Mouse (Mus musculus) embryonic facial prominence, embryonic 14.5 days (tissue): ENCODE results near the gene BC025446. TPM values are rescaled to one million over a fixed set of nuclear protein-coding genes. Genes with fewer than 3 reads are reported as not detected.
"Not testable (repeated sequence)": the region's sequence is repeated elsewhere in the genome, so short reads cannot be mapped to it uniquely, and the experiment has no call there.

Source experiments
- ATAC-seq: fragments of 200-750 bp; cut with Nextera tagmentation; 2 replicates; pipeline ENCODE4 v1.8.0; 2017; ENCODE audit warnings: low read depth, moderate number of reproducible peaks, moderate TSS enrichment
- DNase-seq: peaks from one replicate; pipeline ENCODE4 v3.0.0-alpha.2; 2015; ENCODE audit warnings: low spot score
- H3K27ac ChIP-seq: fragments of 300-500 bp; sonication (generic); replicated peaks from 2 replicates; pipeline ENCODE4 v1.5.1; 2014; ENCODE audit warnings: low read depth, mild to moderate bottlenecking, low read length, moderate library complexity
- H3K27me3 ChIP-seq: fragments of 300-500 bp; sonication (generic); replicated peaks from 2 replicates; pipeline ENCODE4 v1.6.1; 2014; ENCODE audit warnings: low read length; ENCODE audit not compliant: control insufficient read depth, insufficient read depth
- H3K36me3 ChIP-seq: fragments of 300-500 bp; sonication (generic); 2 replicates; pipeline ENCODE4 v1.6.1; 2014; ENCODE audit warnings: low read length, mixed read lengths; ENCODE audit not compliant: control insufficient read depth, insufficient read depth
- H3K4me1 ChIP-seq: fragments of 300-500 bp; sonication (generic); 2 replicates; pipeline ENCODE4 v1.6.1; 2014; ENCODE audit warnings: antibody characterized with exemption, low read length; ENCODE audit not compliant: control insufficient read depth, insufficient read depth
- H3K4me2 ChIP-seq: fragments of 300-500 bp; sonication (generic); 2 replicates; pipeline ENCODE4 v1.6.1; 2014; ENCODE audit warnings: low read depth, mild to moderate bottlenecking, low read length, moderate library complexity, mixed read lengths
- H3K4me3 ChIP-seq: fragments of 300-500 bp; sonication (generic); 2 replicates; pipeline ENCODE4 v1.5.1; 2014; ENCODE audit warnings: low read depth, mild to moderate bottlenecking, low read length
- H3K9ac ChIP-seq: fragments of 300-500 bp; sonication (generic); 2 replicates; pipeline ENCODE4 v1.6.1; 2014; ENCODE audit warnings: low read depth, mild to moderate bottlenecking, low read length, moderate library complexity, mixed read lengths
- H3K9me3 ChIP-seq: fragments of 300-500 bp; sonication (generic); 2 replicates; pipeline ENCODE4 v1.6.1; 2016; ENCODE audit warnings: low read length; ENCODE audit not compliant: control insufficient read depth
- WGBS: fragments of 180-500 bp; shearing (Covaris S2); extraction: QIAGEN DNeasy Blood & Tissue Kit; methylation state at CpG from one replicate; pipeline ENCODE4 v1.1.7; 2014; 5-methylcytosine and 5-hydroxymethylcytosine counted together
- polyA plus RNA-seq: library from polyadenylated mRNA; unstranded; fragments of >200 nt; fragmentation: Nextera tagmentation; extraction: Ambion mirVana; gene quantifications from 2 replicates; pipeline ENCODE4 v1.2.1, GENCODE M21; 2014

The BC025446 gene
- polyA plus RNA-seq: not detected in 2 replicates

DNA sequence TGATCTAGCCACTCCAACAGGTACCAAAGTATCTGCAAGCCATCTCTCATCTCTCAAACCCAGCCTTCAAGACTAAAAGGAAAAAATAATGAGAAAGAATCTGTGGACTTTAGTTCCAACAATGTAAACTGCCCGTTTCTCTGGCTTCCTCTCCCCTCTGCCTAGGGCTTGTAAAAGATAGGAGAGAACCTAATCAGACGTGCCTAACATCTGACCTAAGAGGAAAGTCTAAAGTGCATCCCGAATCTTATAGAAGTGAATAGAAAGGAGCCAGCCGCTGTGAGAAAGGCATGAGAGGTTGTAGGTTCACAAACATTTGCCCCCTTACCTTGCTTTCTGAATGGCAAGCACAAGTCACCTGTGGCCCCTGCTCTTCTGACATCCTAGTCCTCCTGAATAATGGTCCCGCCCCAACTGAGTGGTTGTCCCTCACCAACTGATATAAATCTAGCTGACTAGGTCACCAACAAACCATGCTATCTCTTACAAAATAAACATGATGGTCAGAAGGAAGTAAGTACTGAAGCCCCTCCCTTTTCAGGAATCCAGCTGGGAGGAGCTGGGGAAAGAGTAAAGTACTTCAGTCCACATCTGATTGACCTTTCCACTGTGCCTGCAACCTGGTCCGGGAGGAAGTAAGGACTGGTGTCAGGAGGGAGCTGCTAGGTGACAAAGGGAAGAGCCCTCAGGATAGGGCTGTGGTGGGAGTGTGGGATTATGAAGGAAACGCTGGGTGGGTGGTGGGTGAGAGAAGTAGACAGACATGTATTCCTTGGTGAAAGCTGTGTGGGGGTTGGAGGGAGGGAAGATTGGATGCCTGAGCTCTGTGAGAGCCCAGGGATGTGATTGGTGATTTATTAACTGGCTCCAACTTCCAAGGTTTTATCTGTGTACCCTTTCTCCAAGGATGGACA, at the start of gene BC025446:
Gene BC025446, plus strand, starts transcription at position 599 of the 914 bp plus-strand sequence.
- H3K4me3 ChIP-seq: no peak within 1 kb of the TSS
- H3K27me3 ChIP-seq: no peaks in the 10 kb centered on the region
- 73% methylated on average over 7 of the region's 7 CpGs for WGBS
- no peak within 1 kb of the TSS for H3K27ac ChIP-seq
- no peak for ATAC-seq
- H3K9me3 ChIP-seq: 0 out of 2 replicates have a peak, but pooled peaks cover 5% of the 10 kb centered on the region
- H3K4me1 ChIP-seq: no peaks in the 10 kb centered on the region
- no peaks in the 10 kb centered on the region for H3K36me3 ChIP-seq
- DNase-seq: no peak
- H3K9ac ChIP-seq: no peak within 1 kb of the TSS
- H3K4me2 ChIP-seq: no peak within 1 kb of the TSS

DNA sequence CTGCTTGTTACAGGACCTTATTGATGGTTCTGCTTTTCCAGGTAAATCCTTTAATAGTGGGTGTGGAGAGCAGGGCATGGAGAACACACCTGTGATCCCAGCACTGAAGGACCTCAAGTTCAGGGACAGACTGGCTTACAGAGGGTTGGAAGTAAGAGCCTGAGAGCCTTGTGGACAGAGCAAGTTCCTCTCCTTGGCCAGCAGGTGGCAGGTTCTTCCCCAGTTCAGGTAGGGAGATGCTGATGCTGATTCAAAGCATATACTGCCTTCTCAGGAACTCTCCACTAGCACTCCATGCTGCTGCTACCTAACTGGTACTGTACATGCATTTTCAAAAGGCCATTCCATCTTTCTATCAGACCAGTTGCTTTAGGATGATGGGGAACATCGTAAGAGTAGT, 40.7 kb upstream of the BC025446 start:
- Histone ChIP-seq H3K4me2 (no peak overlapping the region), H3K9ac (no peak overlapping the region), H3K4me1 (no peaks in the 10 kb centered on the region), H3K9me3 (no peaks in the 10 kb centered on the region), H3K27ac (no peak overlapping the region), H3K36me3 (no peaks in the 10 kb centered on the region), H3K27me3 (no peaks in the 10 kb centered on the region), H3K4me3 (no peak overlapping the region)
- ATAC-seq (no peak), DNase-seq (peak; percentile 29)
- 55% methylated on average over 1 of the region's 1 CpGs for WGBS

DNA sequence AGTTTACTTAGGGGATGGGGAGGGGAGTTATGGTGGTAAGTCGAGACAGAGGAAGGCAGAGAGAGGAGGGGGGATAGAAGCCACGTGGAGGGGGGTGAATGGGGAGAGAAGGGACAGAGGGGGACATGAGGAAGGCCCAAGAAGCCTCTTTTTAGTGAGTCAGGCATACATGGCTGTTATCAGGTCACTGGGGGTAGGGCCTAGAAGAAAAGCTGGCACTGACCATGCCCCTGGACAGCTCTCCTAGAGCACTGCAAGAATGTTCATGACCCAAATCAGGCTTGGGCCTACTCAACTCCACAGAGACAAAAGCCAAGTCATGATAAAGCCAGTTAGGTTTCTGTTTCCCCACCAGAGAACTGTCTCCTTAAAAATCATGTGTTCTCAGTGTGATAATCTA, 29.9 kb upstream of the BC025446 start:
- H3K4me3 ChIP-seq: no peak overlapping the region
- no peak overlapping the region for H3K27ac ChIP-seq
- ATAC-seq (no peak), DNase-seq (no peak)
- H3K9me3 ChIP-seq: no peaks in the 10 kb centered on the region
- H3K4me2 ChIP-seq: no peak overlapping the region
- WGBS: 35% methylated on average over 2 of the region's 2 CpGs
- no peaks in the 10 kb centered on the region for H3K4me1 ChIP-seq
- H3K27me3 ChIP-seq: no peaks in the 10 kb centered on the region
- H3K36me3 ChIP-seq: no peaks in the 10 kb centered on the region
- no peak overlapping the region for H3K9ac ChIP-seq

DNA sequence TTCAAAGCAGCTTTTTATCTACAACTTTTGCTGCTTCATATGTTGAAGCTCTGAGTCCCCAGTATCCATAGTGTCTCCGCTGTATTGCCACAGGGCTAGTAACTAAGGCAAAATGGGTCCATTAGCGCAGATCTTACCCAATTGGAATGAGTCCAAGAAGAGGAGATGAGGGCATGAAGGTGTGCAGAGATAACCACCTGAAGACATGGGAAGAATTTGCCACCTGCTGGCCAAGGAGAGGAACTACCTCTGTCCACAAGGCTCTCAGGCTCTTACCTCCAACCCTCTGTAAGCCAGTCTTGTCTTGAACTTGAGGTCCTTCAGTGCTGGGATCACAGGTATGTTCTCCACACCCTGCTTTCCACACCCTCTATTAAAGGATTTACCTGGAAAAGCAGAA, 27.1 kb upstream of the BC025446 start:
- ATAC-seq (no peak), DNase-seq (peak; percentile 7)
- H3K27me3 ChIP-seq: no peaks in the 10 kb centered on the region
- H3K9ac ChIP-seq: no peak overlapping the region
- H3K9me3 ChIP-seq: no peaks in the 10 kb centered on the region
- H3K4me1 ChIP-seq: no peaks in the 10 kb centered on the region
- H3K4me2 ChIP-seq: no peak overlapping the region
- no peak overlapping the region for H3K4me3 ChIP-seq
- no peaks in the 10 kb centered on the region for H3K36me3 ChIP-seq
- H3K27ac ChIP-seq: no peak overlapping the region
- 70% methylated on average over 2 of the region's 2 CpGs for WGBS

DNA sequence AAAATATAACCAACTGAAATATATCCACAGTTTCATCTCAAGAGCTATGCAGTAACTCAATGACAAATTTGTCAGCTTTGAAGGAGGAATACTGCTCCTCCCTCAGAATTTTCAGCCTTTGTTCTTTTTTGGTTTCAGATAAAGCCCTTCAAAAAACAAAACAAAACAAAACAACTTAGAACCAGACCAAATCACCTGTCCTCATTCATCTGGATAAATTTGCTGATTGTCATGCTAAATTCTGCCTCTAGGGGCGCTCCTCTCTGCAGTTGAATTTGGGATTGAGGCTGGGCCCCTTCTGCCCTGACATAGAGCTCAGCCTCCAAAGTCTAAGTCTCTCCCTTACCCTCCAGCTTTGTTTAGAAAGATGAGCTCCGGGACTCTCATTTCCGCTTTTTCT, 25.6 kb upstream of the BC025446 start:
- not testable (repeated sequence) for H3K4me1 ChIP-seq, H3K9me3 ChIP-seq, H3K4me3 ChIP-seq, H3K27ac ChIP-seq, DNase-seq, H3K9ac ChIP-seq, ATAC-seq, H3K36me3 ChIP-seq, H3K27me3 ChIP-seq, H3K4me2 ChIP-seq
- 0% methylated on average over 1 of the region's 3 CpGs for WGBS

DNA sequence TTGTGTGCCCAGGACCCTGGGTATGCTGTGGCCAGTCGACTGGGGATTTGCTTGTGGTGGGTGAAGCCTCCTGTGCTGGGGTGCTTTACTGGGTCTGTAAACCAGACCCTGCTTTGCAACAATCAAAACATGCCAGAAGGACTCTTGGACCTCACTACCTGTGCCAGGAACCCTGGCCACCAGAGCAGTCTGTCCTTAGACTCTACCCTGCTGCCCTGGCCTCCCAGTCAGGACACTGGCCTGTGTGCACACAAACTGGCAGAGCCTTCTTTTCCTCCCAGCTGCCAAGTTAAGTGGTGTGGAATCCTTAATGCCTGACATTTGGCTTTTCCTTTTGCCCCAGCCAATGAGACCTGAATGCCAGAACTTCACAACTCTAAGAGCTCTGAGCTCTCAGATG, 655 bp downstream of the BC025446 start:
- Histone ChIP-seq H3K4me1 (no peaks in the 10 kb centered on the region), H3K27me3 (no peaks in the 10 kb centered on the region), H3K4me3 (no peak overlapping the region), H3K4me2 (no peak overlapping the region), H3K9me3 (0 out of 2 replicates have a peak, but pooled peaks cover 5% of the 10 kb centered on the region), H3K36me3 (no peaks in the 10 kb centered on the region), H3K9ac (no peak overlapping the region), H3K27ac (no peak overlapping the region)
- WGBS: 89% methylated on average over 1 of the region's 1 CpGs
- no peak for ATAC-seq
- DNase-seq: no peak

DNA sequence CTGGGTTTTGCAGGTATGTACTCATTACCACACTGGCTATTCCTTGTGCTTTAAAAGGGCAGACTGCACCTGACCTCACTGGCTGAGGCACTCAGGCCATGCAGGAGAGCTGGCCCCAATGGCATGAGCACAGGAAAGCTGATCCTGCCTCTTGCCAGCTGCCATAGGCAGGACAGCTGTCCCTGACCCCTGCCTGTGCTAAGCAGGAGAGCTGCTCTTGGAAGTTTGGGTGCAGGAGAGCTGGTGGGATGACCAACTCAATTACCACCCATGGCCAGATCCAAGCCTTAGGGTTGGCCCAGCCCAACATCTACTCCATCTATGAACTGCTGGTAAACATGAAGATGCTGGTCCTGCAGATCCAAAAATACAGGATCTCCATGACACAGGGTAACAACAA, 5.8 kb downstream of the BC025446 start:
- no peaks in the 10 kb centered on the region for H3K36me3 ChIP-seq
- H3K4me3 ChIP-seq: no peak overlapping the region
- H3K27ac ChIP-seq: no peak overlapping the region
- no peaks in the 10 kb centered on the region for H3K27me3 ChIP-seq
- no peak overlapping the region for H3K9ac ChIP-seq
- no peaks in the 10 kb centered on the region for H3K4me1 ChIP-seq
- H3K4me2 ChIP-seq: no peak overlapping the region
- no peak for ATAC-seq
- DNase-seq: no peak
- H3K9me3 ChIP-seq: no peaks in the 10 kb centered on the region

DNA sequence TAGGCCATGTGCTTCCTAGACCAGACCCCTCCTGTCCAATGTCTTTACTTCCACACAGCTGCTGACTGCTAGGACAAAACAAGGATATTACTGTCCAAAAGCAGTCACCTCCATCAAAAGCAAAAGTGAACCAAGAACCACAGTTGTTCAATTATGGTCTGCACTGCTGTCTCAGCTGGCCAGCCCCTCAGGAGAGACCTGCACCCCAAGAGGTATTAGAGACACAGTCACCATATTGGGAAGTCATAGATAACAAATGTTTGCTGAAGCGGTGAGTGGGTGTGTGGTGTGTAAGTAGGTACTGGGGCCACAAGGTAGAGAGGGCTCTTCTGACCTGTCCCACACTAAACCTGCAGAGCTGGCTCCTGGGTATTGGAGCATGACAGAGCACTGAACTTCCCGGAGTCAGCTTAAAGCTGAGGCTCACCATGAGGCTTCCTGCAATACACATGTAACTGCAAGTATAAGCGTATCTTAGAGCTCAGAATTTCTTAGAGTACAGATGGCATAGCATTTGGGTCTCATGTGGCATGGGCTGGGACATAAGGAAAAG, 21.6 kb downstream of the BC025446 start:
- WGBS: 82% methylated on average over 3 of the region's 3 CpGs
- Histone ChIP-seq H3K4me1 (no peaks in the 10 kb centered on the region), H3K4me2 (no peak overlapping the region), H3K9ac (no peak overlapping the region), H3K9me3 (no peaks in the 10 kb centered on the region), H3K36me3 (no peaks in the 10 kb centered on the region), H3K27ac (no peak overlapping the region), H3K4me3 (no peak overlapping the region), H3K27me3 (no peaks in the 10 kb centered on the region)
- no peak for ATAC-seq
- no peak for DNase-seq

DNA sequence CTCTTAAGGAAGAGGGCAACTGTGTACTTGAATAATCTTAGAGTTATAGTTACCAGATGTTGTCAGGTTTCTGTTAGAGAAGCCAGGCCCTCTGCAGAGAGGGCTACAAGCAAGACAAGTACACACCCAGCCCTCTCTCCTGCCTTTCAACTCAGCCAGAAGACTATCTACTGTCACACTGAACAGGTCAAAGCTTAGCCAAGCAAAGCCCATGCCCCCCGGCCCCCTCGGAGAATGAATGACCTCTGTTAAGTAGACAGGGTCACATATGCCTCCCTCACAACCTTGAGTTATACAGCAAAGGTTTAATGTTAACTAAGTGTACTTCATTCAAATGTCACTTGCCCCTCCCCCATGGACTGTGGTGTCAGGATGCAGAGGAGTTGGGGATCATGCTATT, 24.4 kb downstream of the BC025446 start:
- WGBS: 47% methylated on average over 2 of the region's 2 CpGs
- Histone ChIP-seq H3K27me3 (no peaks in the 10 kb centered on the region), H3K36me3 (no peaks in the 10 kb centered on the region), H3K4me1 (no peaks in the 10 kb centered on the region), H3K4me3 (no peak overlapping the region), H3K4me2 (no peak overlapping the region), H3K9ac (no peak overlapping the region), H3K27ac (no peak overlapping the region), H3K9me3 (no peaks in the 10 kb centered on the region)
- no peak for ATAC-seq
- no peak for DNase-seq
